Mouse (Mus musculus) layer of hippocampus, postnatal 10 days (tissue): ENCODE data around the gene Npw. TPM values are rescaled to one million over a fixed set of nuclear protein-coding genes. Genes with fewer than 3 reads are reported as not detected.
"Not testable (repeated sequence)": the region's sequence is repeated elsewhere in the genome, so short reads cannot be mapped to it uniquely, and the experiment has no call there.

Experiments used
- DNase-seq, 2 experiments: peaks; one replicate each; pipeline ENCODE4 v3.0.0; 2021; ENCODE audit warnings: low spot score in 2 of 2
- total RNA-seq, 2 experiments: library from RNA; stranded (reverse); gene quantifications; 2 replicates each; pipeline ENCODE4 v1.2.3; 2021

The Npw gene
- total RNA-seq, 2 experiments from 2014 or later = 1.3 to 1.6 TPM

GRCm38 (mm10) chr17:24672141-24672540, 13.9 kb upstream of the Npw start:
- no peak for DNase-seq

- no peak for DNase-seq
These were observed 13.1 kb upstream of the Npw start for GRCm38 (mm10) chr17:24671346-24671745.

- DNase-seq = no peak
These were observed 12.1 kb upstream of the Npw start for GRCm38 (mm10) chr17:24670246-24670844.

- peak; percentile 93 to 94 for DNase-seq
These were observed 11.4 kb upstream of the Npw start, which contains the start of gene Zfp598 for GRCm38 (mm10) chr17:24669545-24670245. TSS of gene Zfp598 (plus strand) at chr17:24669687.

GRCm38 (mm10) chr17:24669214-24669544, 10.9 kb upstream of the Npw start:
- DNase-seq = not testable (repeated sequence)

GRCm38 (mm10) chr17:24667416-24667815, 9.2 kb upstream of the Npw start:
- DNase-seq = peak in 1 of 2 experiments; percentile 59

- not testable (repeated sequence) for DNase-seq
These were observed 8.8 kb upstream of the Npw start for GRCm38 (mm10) chr17:24667011-24667410.

- DNase-seq = no peak
These were observed 3.3 kb downstream of the Npw start for GRCm38 (mm10) chr17:24654969-24655368.

- DNase-seq = peak; percentile 69 to 77
These were observed 4.1 kb downstream of the Npw start for GRCm38 (mm10) chr17:24653967-24654710.

GRCm38 (mm10) chr17:24651835-24652234, 6.4 kb downstream of the Npw start:
- no peak for DNase-seq

GRCm38 (mm10) chr17:24650766-24651165, 7.5 kb downstream of the Npw start:
- no peak for DNase-seq

GRCm38 (mm10) chr17:24650070-24650616, 8.1 kb downstream of the Npw start, which contains the start of gene Slc9a3r2:
TSS of gene Slc9a3r2 (minus strand) at chr17:24650327.
- peak; percentile 44 to 56 for DNase-seq

GRCm38 (mm10) chr17:24649581-24650069, 8.6 kb downstream of the Npw start:
- DNase-seq = peak; percentile 38 to 44

- no peak for DNase-seq
These were observed 9.4 kb downstream of the Npw start for GRCm38 (mm10) chr17:24648731-24649377.

GRCm38 (mm10) chr17:24647493-24647892, 10.8 kb downstream of the Npw start:
- DNase-seq = no peak

- DNase-seq = no peak
These were observed 11.9 kb downstream of the Npw start for GRCm38 (mm10) chr17:24646381-24646780.

- no peak for DNase-seq
These were observed 12.3 kb downstream of the Npw start for GRCm38 (mm10) chr17:24645916-24646315.

- no peak for DNase-seq
These were observed 13.2 kb downstream of the Npw start for GRCm38 (mm10) chr17:24644875-24645721.

GRCm38 (mm10) chr17:24644030-24644715, 14.1 kb downstream of the Npw start:
- no peak for DNase-seq
